Mouse (Mus musculus) hindbrain, embryonic 12.5 days (tissue): ENCODE measurements around the gene Prcp. TPM values are rescaled to one million over a fixed set of nuclear protein-coding genes. Genes with fewer than 3 reads are reported as not detected.

ENCODE experiments used
- ATAC-seq: fragments of 200-750 bp; cut with Nextera tagmentation; 2 replicates; pipeline ENCODE4 v1.8.0; 2017; ENCODE audit warnings: moderate TSS enrichment; ENCODE audit not compliant: low FRiP score
- H3K27ac ChIP-seq: fragments of 300-500 bp; sonication (generic); 2 replicates; pipeline ENCODE4 v1.5.1; 2016; ENCODE audit warnings: mild to moderate bottlenecking
- H3K27me3 ChIP-seq: fragments of 300-500 bp; sonication (generic); 2 replicates; pipeline ENCODE4 v1.6.1; 2016; ENCODE audit warnings: mild to moderate bottlenecking
- H3K36me3 ChIP-seq: fragments of 300-500 bp; sonication (generic); 2 replicates; pipeline ENCODE4 v1.6.1; 2016; ENCODE audit warnings: mild to moderate bottlenecking
- H3K4me1 ChIP-seq: fragments of 300-500 bp; sonication (generic); 2 replicates; pipeline ENCODE4 v1.6.1; 2016
- H3K4me2 ChIP-seq: fragments of 300-500 bp; sonication (generic); replicated peaks from 2 replicates; pipeline ENCODE4 v1.6.1; 2016; ENCODE audit warnings: mild to moderate bottlenecking
- H3K4me3 ChIP-seq: fragments of 300-500 bp; sonication (generic); 2 replicates; pipeline ENCODE4 v1.5.1; 2016; ENCODE audit warnings: mild to moderate bottlenecking
- H3K9ac ChIP-seq: fragments of 300-500 bp; sonication (generic); 2 replicates; pipeline ENCODE4 v1.6.1; 2016; ENCODE audit warnings: mild to moderate bottlenecking, moderate library complexity
- H3K9me3 ChIP-seq: fragments of 300-500 bp; sonication (generic); replicated peaks from 2 replicates; pipeline ENCODE4 v1.6.1; 2016; ENCODE audit warnings: mild to moderate bottlenecking
- WGBS: fragments of 180-500 bp; shearing (Covaris S2); methylation state at CpG from one replicate; pipeline ENCODE4 v1.1.7; 2016; 5-methylcytosine and 5-hydroxymethylcytosine counted together
- polyA plus RNA-seq: library from polyadenylated mRNA; unstranded; fragments of >200 nt; fragmentation: Nextera tagmentation; extraction: Ambion mirVana; gene quantifications from 2 replicates; pipeline ENCODE4 v1.2.1, GENCODE M21; 2016

Prcp gene
- polyA plus RNA-seq, 1 experiment from 2014 or later: 24.7 TPM

GRCm38 (mm10) chr7:92874761-92875408, 615 bp downstream of the Prcp start:
- ATAC-seq: peak; percentile 93
- peaks cover 24% of the 10 kb centered on the region for H3K4me1 ChIP-seq
- no peaks in the 10 kb centered on the region for H3K9me3 ChIP-seq
- no peaks in the 10 kb centered on the region for H3K27me3 ChIP-seq
- H3K36me3 ChIP-seq: no peaks in the 10 kb centered on the region
- WGBS: under 1% methylated on average over 29 of the region's 29 CpGs
- peak overlapping the region; percentile 58 for H3K4me3 ChIP-seq
- peak overlapping the region; percentile 78 for H3K9ac ChIP-seq
- H3K4me2 ChIP-seq: peak overlapping the region; percentile 67
- H3K27ac ChIP-seq: peak overlapping the region; percentile 97

DNA sequence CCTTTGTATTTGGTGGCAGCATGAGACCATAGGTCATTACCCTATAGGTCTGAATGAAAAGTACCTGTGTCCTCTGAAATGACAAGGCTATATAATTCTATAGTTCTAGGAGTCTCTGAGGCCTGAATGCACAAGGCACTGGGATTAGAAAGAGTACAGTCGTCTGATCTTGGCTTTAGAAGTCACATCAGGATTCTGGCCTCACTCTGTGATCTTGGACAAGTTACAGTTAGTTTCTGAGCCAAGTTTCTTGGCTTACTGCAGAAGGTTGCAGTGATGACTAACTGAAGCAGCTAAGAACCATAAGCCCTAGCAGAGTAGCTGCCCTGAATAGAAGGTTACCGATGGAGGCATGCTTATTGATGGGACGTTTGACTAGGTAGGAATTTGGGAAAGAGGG, 1.8 kb downstream of the Prcp start:
- 44% methylated on average over 3 of the region's 3 CpGs for WGBS

DNA sequence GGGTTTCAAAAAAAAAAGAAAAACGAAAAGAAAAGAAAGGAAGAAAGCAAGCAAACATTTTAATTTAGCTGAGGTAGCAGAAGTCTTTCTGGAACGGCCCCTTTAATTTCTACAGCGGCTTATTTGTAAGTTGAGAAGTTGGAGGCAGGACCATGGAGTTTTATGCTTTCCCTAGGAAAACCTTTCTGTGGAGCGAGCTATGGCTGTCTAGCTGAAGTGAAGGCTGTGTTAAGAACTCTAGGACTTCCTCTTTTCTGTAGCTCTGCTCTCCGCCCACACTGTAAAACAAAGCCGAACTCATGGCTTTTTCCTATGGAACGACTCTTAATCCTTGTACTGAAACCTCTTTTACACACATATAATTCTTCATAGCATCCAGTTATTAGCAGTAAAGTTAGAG, 2.3 kb downstream of the Prcp start:
- ATAC-seq: no peak
- Histone ChIP-seq H3K4me1 (peaks cover 24% of the 10 kb centered on the region), H3K27me3 (no peaks in the 10 kb centered on the region), H3K27ac (no peak overlapping the region), H3K36me3 (no peaks in the 10 kb centered on the region), H3K9ac (peak overlapping the region; percentile 6; the same call in 1 of the 2 replicates), H3K4me3 (peak overlapping the region; percentile 10; the same call in 1 of the 2 replicates), H3K9me3 (no peaks in the 10 kb centered on the region), H3K4me2 (peak overlapping the region; percentile 27)
- 47% methylated on average over 7 of the region's 7 CpGs for WGBS

More for the DNA sequence above, 1.8 kb downstream of the Prcp start:
- peaks cover 24% of the 10 kb centered on the region for H3K4me1 ChIP-seq
- no peak overlapping the region for H3K27ac ChIP-seq
- no peak for ATAC-seq
- peak overlapping the region; percentile 58 for H3K4me3 ChIP-seq
- H3K36me3 ChIP-seq: no peaks in the 10 kb centered on the region
- H3K4me2 ChIP-seq: peak overlapping the region; percentile 67
- H3K27me3 ChIP-seq: no peaks in the 10 kb centered on the region
- H3K9me3 ChIP-seq: no peaks in the 10 kb centered on the region
- peak overlapping the region; percentile 78; the same call in 1 of the 2 replicates for H3K9ac ChIP-seq

GRCm38 (mm10) chr7:92878575-92879285, 4.5 kb downstream of the Prcp start:
- Histone ChIP-seq H3K36me3 (no peaks in the 10 kb centered on the region), H3K4me3 (no peak overlapping the region), H3K9me3 (no peaks in the 10 kb centered on the region), H3K9ac (no peak overlapping the region), H3K4me2 (no peak overlapping the region), H3K27me3 (no peaks in the 10 kb centered on the region), H3K27ac (no peak overlapping the region), H3K4me1 (peaks cover 17% of the 10 kb centered on the region)
- ATAC-seq: no peak
- 84% methylated on average over 7 of the region's 7 CpGs for WGBS

DNA sequence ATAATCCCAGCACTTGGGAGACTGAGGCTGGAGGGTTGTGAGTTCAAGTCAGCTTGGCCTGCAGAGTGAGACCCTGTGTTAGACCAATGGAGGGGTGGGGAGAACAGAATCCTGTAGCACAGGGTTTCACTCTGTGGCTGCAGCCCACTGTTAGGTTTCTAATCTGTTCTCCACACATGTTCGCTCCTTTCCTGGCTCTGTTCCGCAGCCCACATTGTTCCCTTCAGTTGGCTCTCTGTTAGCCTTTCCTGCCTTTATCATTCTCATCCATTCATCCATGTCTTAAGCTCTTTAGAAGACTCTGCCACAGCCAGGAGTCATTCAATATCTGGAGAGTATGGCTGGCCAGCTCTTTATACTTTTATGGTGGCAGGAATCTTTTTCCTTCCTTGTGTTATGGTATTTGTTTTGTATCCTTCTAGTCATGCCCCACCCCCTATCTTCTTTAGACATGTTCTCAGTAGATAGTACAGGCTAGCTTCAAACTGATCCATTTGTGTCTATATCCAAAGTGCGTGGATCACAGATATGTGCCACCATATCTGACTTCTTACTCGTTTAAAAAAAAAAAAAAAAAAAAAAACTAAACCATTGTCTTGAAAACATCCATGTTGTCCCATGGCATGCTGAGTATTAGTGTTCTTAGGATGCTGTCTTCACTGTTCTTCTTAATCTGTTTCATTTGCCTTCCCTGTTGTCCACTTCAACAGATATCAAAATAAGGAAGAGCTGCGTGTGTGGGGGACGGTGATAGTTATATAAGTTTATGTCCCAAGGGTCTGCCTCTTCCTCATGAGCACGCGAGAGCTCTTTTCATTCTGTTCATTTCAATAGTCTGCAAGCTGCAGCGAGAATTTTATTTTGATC, 9.8 kb downstream of the Prcp start:
- Histone ChIP-seq H3K4me2 (no peak overlapping the region), H3K4me3 (no peak overlapping the region), H3K27ac (no peak overlapping the region), H3K9ac (no peak overlapping the region), H3K36me3 (0 out of 2 replicates have a peak, but pooled peaks cover 5% of the 10 kb centered on the region), H3K4me1 (no peaks in the 10 kb centered on the region), H3K9me3 (no peaks in the 10 kb centered on the region), H3K27me3 (no peaks in the 10 kb centered on the region)
- no peak for ATAC-seq
- 88% methylated on average over 9 of the region's 9 CpGs for WGBS

DNA sequence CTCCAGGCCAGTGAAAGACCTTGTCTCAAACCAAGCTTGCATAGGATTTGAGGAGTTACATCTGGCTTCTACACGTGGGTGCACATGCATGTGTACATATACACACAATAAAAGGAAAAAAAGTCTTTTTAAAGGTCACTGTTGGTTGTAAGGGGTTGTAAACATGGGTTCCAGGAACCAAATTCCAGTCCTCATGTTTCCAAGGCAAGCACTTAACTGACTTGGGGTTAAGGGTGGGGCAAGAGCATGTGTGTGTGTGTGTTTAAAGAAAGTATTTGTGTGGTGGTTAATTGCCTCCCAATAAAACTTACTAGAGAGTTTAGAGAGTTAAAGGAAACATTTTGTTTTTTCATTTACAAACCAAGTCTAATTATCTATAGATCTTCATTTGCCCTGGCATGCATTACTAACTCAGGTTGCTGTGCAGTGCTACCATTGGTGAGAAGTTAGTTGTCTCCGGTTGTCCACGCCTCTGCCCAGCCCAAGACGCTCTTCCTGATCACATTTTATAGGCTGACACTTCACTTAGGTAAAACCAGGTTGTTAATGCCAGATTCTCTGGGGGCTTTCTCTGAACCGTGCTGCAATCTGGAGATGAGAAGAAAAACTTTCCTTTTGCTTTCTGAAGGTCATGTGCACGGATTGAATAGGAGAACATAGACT, 10.9 kb downstream of the Prcp start:
- WGBS: 92% methylated on average over 6 of the region's 6 CpGs
- Histone ChIP-seq H3K4me1 (no peaks in the 10 kb centered on the region), H3K4me2 (no peak overlapping the region), H3K27ac (no peak overlapping the region), H3K27me3 (no peaks in the 10 kb centered on the region), H3K9me3 (no peaks in the 10 kb centered on the region), H3K36me3 (0 out of 2 replicates have a peak, but pooled peaks cover 5% of the 10 kb centered on the region), H3K4me3 (no peak overlapping the region), H3K9ac (no peak overlapping the region)
- no peak for ATAC-seq

DNA sequence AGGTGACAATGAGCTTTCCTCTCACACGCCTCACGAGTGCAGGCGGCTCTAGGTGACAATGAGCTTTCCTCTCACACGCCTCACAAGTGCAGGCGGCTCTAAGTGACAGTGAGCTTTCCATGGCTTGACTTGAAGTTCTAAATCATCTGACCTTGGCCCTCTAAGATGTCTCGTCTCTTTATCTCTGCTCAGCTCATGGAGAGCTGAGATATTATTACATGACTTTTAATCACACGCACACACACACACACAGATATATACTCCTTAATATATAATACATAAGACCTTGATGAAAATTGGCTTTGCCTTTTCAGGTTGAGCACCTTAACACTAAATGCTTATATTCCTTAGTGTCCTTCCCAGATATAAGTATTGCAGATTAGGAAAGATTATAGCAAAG, 12.5 kb downstream of the Prcp start:
- H3K4me2 ChIP-seq: no peak overlapping the region
- H3K4me1 ChIP-seq: no peaks in the 10 kb centered on the region
- WGBS: 86% methylated on average over 7 of the region's 7 CpGs
- H3K27ac ChIP-seq: no peak overlapping the region
- H3K4me3 ChIP-seq: no peak overlapping the region
- H3K27me3 ChIP-seq: no peaks in the 10 kb centered on the region
- H3K36me3 ChIP-seq: 0 out of 2 replicates have a peak, but pooled peaks cover 5% of the 10 kb centered on the region
- H3K9me3 ChIP-seq: no peaks in the 10 kb centered on the region
- H3K9ac ChIP-seq: no peak overlapping the region
- ATAC-seq: no peak

DNA sequence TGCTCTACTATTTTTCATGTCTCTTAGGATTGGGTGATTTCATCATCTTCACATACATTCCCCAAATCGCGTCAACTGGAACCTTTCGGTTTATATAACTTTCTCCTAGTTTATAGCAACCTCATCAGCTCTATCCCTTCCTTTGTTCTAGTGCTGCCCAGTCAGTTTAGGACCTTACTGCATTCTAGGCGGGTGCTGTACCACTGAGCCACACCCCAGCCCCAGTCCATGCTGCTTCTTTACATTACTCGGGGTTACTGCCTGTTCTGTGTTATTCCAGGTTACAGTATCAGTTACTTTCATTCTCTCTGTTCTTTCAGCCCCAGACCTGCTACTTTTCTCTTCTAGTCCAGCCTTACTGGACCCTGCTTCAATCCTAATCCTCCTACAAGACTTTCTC, 13.0 kb downstream of the Prcp start:
- no peaks in the 10 kb centered on the region for H3K27me3 ChIP-seq

GRCm38 (mm10) chr7:92890211-92890610, 15.9 kb downstream of the Prcp start:
- H3K36me3 ChIP-seq: 0 out of 2 replicates have a peak, but pooled peaks cover 5% of the 10 kb centered on the region
- no peak for ATAC-seq
- H3K4me2 ChIP-seq: no peak overlapping the region
- H3K4me3 ChIP-seq: no peak overlapping the region
- H3K27ac ChIP-seq: no peak overlapping the region
- H3K9ac ChIP-seq: no peak overlapping the region
- WGBS: 57% methylated on average over 1 of the region's 1 CpGs
- H3K9me3 ChIP-seq: no peaks in the 10 kb centered on the region
- no peaks in the 10 kb centered on the region for H3K27me3 ChIP-seq
- no peaks in the 10 kb centered on the region for H3K4me1 ChIP-seq

More for the DNA sequence above, 13.0 kb downstream of the Prcp start:
- WGBS: 90% methylated on average over 5 of the region's 5 CpGs
- ATAC-seq: no peak
- Histone ChIP-seq H3K9me3 (no peaks in the 10 kb centered on the region), H3K4me1 (no peaks in the 10 kb centered on the region), H3K27ac (no peak overlapping the region), H3K36me3 (0 out of 2 replicates have a peak, but pooled peaks cover 5% of the 10 kb centered on the region), H3K9ac (no peak overlapping the region), H3K4me2 (no peak overlapping the region), H3K4me3 (no peak overlapping the region)

DNA sequence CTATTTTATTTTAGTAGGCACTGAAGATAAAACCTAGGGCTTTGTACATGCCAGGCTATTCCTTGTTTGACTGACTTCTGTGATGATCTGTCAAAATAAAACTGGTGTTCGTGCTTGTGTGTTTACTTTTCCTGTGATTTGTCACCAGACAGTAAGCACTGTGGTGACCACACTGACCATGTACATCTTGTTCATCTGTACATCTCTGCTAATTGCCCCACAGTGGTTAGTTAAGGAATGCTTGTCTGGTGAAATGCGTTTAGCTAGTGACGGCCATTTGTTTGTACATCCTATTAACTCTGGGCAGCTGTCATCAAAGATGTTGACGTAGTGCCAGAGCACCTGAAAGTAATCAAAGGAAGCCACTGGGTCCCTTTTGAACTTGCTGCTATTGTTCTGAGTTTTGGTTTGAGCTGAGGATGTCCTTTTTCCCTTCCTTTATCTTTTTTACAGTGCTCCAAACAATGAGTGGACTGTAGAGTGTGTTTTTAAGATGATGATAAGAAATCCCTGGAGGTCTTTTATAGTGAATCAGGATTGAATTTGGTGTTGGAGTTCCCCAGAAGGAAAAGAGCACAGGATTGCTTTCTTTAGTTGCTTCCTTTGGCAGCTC, 16.5 kb downstream of the Prcp start:
- H3K4me1 ChIP-seq: no peaks in the 10 kb centered on the region
- H3K27me3 ChIP-seq: no peaks in the 10 kb centered on the region
- no peak overlapping the region for H3K27ac ChIP-seq
- WGBS: 56% methylated on average over 4 of the region's 4 CpGs
- H3K9me3 ChIP-seq: no peaks in the 10 kb centered on the region
- 0 out of 2 replicates have a peak, but pooled peaks cover 5% of the 10 kb centered on the region for H3K36me3 ChIP-seq
- no peak overlapping the region for H3K4me2 ChIP-seq
- no peak overlapping the region for H3K4me3 ChIP-seq
- no peak for ATAC-seq
- no peak overlapping the region for H3K9ac ChIP-seq

- no peak overlapping the region for H3K4me3 ChIP-seq
- no peak overlapping the region for H3K9ac ChIP-seq
- no peaks in the 10 kb centered on the region for H3K27me3 ChIP-seq
- H3K36me3 ChIP-seq: no peaks in the 10 kb centered on the region
- H3K9me3 ChIP-seq: no peaks in the 10 kb centered on the region
- H3K4me1 ChIP-seq: no peaks in the 10 kb centered on the region
- H3K27ac ChIP-seq: no peak overlapping the region
- no peak for ATAC-seq
- whole genome bisulfite sequencing: 49% methylated on average over 3 of the region's 3 CpGs
- H3K4me2 ChIP-seq: no peak overlapping the region
These were observed 19.2 kb downstream of the Prcp start for GRCm38 (mm10) chr7:92893478-92893877.
